Mouse (Mus musculus): ENCODE measurements around the gene Elavl1.
"Not testable (repeated sequence)": the region's sequence is repeated elsewhere in the genome, so short reads cannot be mapped to it uniquely, and the experiment has no call there.

The Elavl1 gene

DNA sequence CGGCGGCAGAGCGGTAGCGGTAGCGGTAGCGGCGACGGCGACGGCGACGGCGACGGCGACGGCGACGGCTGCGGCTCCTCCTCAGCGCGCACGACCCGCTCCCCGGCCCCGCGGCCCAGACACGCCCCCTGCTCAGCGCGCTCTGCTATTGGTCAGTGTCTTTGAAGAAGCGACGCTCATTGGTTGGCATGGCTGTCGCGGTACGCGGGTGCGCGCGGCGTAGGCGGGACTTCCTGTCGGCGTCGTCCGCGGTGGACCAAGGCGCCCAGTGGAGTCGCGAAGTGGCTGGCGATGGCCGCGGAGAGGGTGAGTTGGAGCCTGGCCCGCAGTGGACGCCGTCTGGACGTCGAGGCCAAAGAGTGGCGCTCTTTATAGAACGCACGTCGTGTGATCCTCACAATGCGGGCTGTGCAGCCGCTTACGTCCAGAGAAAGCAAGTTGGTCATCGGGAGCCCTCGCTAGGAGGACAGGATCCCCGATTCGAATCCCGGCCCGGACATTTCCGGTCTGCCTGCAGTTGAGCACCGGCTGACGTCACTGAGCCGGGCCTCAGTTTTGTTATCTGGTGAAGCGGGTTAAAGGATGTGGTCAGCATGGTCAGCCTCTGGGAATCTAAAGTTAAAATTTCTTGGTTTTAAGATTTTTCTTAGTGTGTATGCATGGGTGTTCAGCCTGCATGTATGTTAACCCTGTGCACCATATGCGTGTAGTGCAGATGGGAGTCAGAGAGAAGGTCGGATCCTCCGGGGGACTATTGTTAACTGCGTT lies at the start of gene Elavl1, which contains the start of gene Ccl25:
TSS of gene Elavl1 (minus strand) at position 431 of the 768 bp plus-strand sequence.
TSS of gene Ccl25 (plus strand) at position 228 of the 768 bp plus-strand sequence.
- peak; percentile 93 to 98 for DNase-seq

GRCm38 (mm10) chr8:4372657-4373056 lies 47.4 kb upstream of the Elavl1 start:
- no peak for DNase-seq

GRCm38 (mm10) chr8:4370078-4370477 lies 44.9 kb upstream of the Elavl1 start:
- peak; percentile 11 to 53 for DNase-seq

- no peak for DNase-seq
Measured at GRCm38 (mm10) chr8:4368470-4368869, 43.3 kb upstream of the Elavl1 start.

DNA sequence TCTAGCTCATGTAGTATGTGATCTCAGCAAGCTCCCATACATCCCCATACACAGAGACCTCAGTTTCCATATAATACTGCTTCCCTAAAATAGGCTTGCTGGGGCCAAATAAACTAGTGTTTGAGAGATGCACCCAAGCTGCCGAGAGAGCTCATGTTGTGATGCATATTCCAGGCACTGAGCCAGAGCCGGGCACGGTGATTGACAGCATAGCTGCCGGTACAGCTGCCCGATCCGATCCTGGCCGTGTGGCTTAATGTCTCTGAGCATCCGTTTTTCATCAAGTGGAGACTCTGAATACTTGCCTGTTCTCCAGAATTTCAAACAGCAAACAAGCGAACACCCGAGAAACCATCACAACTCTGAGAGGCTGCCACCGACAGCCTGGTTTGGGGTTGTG lies 42.6 kb upstream of the Elavl1 start:
- no peak for DNase-seq

- no peak for DNase-seq
Measured at GRCm38 (mm10) chr8:4366189-4366588, 41.0 kb upstream of the Elavl1 start.

DNA sequence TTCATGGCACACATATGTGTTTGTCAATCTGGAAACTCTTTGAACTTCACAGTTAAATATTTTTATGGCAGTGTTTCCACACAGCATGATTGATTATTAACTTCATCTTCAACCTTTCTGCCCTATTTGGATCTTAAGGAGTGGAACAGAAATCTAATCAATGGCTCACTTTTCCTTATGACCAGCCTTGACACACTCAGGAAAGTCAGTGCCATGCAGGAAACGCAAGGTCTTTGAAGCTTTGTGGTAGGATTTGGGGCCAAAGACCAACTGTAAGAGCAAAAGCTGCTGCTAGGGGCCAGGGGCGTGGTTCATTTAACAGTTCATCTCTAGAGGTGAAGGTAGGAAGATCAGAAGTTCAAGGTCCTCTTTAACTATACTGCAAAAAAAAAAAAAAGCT lies 35.7 kb upstream of the Elavl1 start:
- no peak for DNase-seq

- no peak for DNase-seq
Measured at GRCm38 (mm10) chr8:4359362-4359761, 34.1 kb upstream of the Elavl1 start.

DNA sequence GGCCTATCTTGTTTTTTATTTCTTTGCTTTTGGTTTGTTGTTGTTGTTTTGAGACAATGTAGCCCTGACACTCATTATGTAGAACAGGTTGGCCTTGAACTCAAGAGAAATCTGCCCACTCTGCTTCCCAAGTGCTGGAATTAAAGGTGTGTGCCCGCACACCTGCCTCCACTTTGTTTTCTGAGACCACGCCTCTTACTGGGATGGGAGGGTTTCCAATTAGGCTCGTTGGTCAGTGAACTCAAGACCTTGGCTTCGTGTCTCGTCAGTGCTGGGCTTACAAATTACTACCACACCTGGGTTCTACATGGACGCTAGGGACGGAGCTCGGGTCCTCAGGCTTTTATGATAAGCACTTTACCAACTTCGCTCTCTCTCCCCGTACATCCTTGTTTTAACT lies 30.2 kb upstream of the Elavl1 start:
- DNase-seq, result no peak

DNA sequence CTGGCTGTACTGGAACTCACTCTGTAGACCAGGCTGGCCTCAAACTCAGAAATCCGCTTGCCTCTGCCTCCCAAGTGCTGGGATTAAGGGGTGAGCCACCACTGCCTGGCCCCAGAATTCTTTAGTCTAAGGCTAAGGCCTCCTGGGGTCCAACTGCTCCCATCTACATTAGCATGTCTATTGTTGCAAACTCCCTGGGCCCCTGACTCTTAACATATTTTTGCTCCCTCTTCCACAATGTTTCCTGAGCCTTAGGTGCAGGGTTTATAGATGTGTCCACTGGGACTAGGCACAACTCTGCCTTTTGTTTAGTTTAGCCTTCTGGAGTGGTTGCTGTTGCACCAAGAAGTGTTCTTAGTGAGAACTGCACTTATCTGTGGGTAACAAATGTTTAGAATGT lies 29.3 kb upstream of the Elavl1 start:
- DNase-seq, result no peak

- DNase-seq, result no peak
Measured at GRCm38 (mm10) chr8:4353741-4354140, 28.5 kb upstream of the Elavl1 start.

GRCm38 (mm10) chr8:4352562-4352961 lies 27.3 kb upstream of the Elavl1 start:
- DNase-seq, result not testable (repeated sequence)

- no peak for DNase-seq
Measured at GRCm38 (mm10) chr8:4350618-4351017, 25.4 kb upstream of the Elavl1 start.

DNA sequence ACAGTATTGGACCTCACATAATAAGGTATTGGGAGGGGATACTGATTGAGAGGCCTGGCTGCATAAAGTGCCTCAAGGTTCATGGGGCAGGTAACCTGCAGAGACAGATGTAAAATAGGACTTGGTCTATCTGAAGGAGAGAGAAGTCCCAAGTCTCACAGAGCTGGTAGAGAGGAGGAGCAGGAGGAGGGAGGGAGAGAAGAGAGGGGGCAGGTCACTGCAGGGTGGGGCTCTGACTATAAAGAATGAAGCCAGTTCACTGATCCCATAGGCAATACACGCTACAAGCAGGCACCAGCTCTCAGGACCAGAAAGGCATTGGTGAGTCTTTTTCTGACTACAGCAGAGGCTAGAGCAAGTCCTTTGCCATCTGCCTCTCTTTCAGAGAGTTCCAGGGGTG lies 24.1 kb upstream of the Elavl1 start:
- no peak for DNase-seq

GRCm38 (mm10) chr8:4348275-4348674 lies 23.1 kb upstream of the Elavl1 start:
- DNase-seq, result no peak

DNA sequence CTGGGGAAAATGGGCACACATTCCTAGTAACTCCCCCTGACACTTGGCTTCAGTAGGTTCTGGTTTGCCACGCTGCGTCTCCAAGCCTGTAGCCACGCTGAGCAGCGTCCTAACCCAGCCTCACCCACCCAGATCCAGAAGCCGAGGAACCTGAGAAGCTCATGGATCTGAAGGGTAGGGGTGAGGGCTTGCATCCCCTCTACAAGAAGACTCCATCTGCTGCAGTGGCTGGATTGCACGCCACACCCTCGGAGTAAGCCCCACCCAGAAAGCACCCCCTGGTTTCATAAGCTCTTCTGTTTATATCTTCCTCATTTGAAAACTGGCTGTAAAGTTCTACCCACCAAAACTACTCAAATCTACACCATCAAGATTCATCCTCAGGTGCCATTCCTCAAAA lies 22.4 kb upstream of the Elavl1 start:
- DNase-seq, result no peak

GRCm38 (mm10) chr8:4340207-4340606 lies 15.0 kb upstream of the Elavl1 start:
- DNase-seq, result no peak

DNA sequence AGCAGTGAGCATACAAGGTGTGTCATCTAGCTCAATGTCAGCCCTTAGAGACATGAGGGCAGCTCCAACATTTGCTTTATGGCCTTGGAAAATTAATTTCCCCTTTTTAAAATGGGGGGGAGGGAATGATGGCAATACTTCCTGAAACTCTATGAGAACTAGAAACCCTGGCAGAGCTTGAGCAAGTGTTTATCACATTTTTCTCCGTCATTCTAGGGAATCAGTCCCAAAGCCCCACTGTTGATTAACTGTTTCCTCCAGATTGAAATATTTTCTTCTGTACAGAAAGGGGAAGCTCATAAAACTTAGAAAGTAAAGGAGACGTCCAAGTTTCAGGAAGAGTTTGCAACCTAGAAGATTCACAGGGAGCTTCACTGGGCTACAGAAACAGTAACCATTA lies 10.5 kb upstream of the Elavl1 start:
- DNase-seq, result no peak

GRCm38 (mm10) chr8:4333966-4334365 lies 8.8 kb upstream of the Elavl1 start:
- DNase-seq, result no peak

DNA sequence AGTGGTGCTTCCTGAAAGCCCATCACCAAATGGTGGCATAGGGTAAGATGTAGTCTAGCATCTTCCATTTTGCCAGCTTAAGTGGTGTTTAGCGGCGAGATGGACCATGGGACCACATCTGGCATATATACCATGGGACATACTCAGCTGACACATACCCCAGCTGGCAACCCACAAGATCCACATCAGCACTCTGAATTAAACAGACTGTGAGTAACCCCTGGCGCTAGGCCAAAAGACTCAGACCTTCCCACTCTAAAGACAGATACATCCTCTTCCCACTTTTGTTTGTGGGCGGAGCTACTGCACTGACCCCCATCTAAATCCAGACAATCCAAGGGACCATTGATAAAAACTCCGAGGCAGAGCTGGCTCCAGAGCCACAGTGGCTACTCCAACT lies 3.8 kb upstream of the Elavl1 start:
- no peak for DNase-seq

- no peak for DNase-seq
Measured at GRCm38 (mm10) chr8:4325751-4326036, 481 bp upstream of the Elavl1 start.

GRCm38 (mm10) chr8:4324525-4324924 lies 688 bp downstream of the Elavl1 start:
- no peak for DNase-seq

DNA sequence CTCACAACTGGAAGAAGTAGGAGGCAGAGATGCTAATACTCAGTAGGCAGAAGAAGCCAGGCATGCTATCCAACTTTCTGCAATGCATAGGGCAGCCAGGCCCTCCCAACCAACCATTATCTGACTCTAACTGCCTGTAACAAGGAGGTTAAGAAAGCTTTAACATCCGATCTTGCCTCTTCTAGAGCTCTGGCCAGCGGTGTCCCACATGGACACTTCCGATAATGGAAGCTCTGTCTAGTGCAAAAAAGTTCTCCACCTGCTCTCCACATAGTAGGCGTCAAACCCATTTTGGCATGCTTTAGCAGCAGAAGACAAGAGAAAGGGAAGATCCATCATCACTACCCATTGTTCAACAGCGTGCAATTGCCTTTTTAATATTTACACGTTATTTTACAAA lies 1.3 kb downstream of the Elavl1 start:
- DNase-seq, result no peak

DNA sequence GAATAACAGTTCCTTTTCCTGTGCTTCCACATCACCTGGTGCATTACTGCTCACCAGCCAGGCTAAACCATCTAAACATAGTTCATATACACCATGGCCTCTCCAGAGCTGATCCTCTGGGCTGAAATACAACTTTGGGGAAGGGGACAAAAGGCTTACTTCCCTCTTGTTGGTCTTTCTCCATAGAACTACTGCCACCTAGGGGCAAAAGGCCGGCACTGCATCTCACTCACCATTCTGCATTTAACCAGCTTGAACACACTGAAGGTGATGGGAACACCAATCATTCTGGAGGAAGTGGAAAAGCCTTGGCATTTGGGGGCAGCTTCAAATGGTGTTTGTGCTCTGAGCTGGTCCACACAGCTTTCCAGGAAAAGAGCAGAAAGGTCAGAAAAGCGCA lies 2.7 kb downstream of the Elavl1 start:
- peak; percentile 65 to 81 for DNase-seq

- no peak for DNase-seq
Measured at GRCm38 (mm10) chr8:4321031-4321430, 4.2 kb downstream of the Elavl1 start.
